Mouse (Mus musculus) lung, embryonic 16.5 days (tissue): ENCODE measurements around the gene Spata4. TPM values are rescaled to one million over a fixed set of nuclear protein-coding genes. Genes with fewer than 3 reads are reported as not detected.
A peak's percentile ranks its signal among the peaks of the same experiment; 100 is the strongest.

ENCODE experiments used
- ATAC-seq: fragments of 200-750 bp; cut with Nextera tagmentation; 2 replicates; pipeline ENCODE4 v1.8.0; 2017; ENCODE audit warnings: low read depth, mild to moderate bottlenecking, moderate library complexity
- H3K27ac ChIP-seq: fragments of 300-500 bp; sonication (generic); 2 replicates; pipeline ENCODE4 v1.5.1; 2014; ENCODE audit warnings: mild to moderate bottlenecking, control low read depth, low read length
- H3K27me3 ChIP-seq: fragments of 300-500 bp; sonication (generic); 2 replicates; pipeline ENCODE4 v1.6.1; 2014; ENCODE audit warnings: low read depth, low read length, mixed read lengths; ENCODE audit not compliant: control insufficient read depth, insufficient read depth
- H3K36me3 ChIP-seq: fragments of 300-500 bp; sonication (generic); 2 replicates; pipeline ENCODE4 v1.6.1; 2014; ENCODE audit warnings: low read length; ENCODE audit not compliant: control insufficient read depth, insufficient read depth
- H3K4me1 ChIP-seq: fragments of 300-500 bp; sonication (generic); replicated peaks from 2 replicates; pipeline ENCODE4 v1.6.1; 2014; ENCODE audit warnings: low read length, mixed read lengths; ENCODE audit not compliant: control insufficient read depth, insufficient read depth
- H3K4me2 ChIP-seq: fragments of 300-500 bp; sonication (generic); 2 replicates; pipeline ENCODE4 v1.6.1; 2014; ENCODE audit warnings: low read depth, low read length, control low read depth
- H3K4me3 ChIP-seq: fragments of 300-500 bp; sonication (generic); 2 replicates; pipeline ENCODE4 v1.5.1; 2014; ENCODE audit warnings: mild to moderate bottlenecking, low read length, control low read depth
- H3K9ac ChIP-seq: fragments of 300-500 bp; sonication (generic); 2 replicates; pipeline ENCODE4 v1.6.1; 2014; ENCODE audit warnings: low read length, control low read depth
- H3K9me3 ChIP-seq: fragments of 300-500 bp; sonication (generic); 2 replicates; pipeline ENCODE4 v1.6.1; 2016; ENCODE audit warnings: low read length; ENCODE audit not compliant: control insufficient read depth
- WGBS: fragments of 180-500 bp; shearing (Covaris S2); extraction: QIAGEN DNeasy Blood & Tissue Kit; methylation state at CpG from one replicate; pipeline ENCODE4 v1.1.7; 2014; 5-methylcytosine and 5-hydroxymethylcytosine counted together
- polyA plus RNA-seq: library from polyadenylated mRNA; unstranded; fragments of >200 nt; fragmentation: Nextera tagmentation; extraction: Ambion mirVana; gene quantifications from 2 replicates; pipeline ENCODE4 v1.2.1, GENCODE M21; 2015

Spata4 gene
- not detected in 2 replicates for polyA plus RNA-seq

DNA sequence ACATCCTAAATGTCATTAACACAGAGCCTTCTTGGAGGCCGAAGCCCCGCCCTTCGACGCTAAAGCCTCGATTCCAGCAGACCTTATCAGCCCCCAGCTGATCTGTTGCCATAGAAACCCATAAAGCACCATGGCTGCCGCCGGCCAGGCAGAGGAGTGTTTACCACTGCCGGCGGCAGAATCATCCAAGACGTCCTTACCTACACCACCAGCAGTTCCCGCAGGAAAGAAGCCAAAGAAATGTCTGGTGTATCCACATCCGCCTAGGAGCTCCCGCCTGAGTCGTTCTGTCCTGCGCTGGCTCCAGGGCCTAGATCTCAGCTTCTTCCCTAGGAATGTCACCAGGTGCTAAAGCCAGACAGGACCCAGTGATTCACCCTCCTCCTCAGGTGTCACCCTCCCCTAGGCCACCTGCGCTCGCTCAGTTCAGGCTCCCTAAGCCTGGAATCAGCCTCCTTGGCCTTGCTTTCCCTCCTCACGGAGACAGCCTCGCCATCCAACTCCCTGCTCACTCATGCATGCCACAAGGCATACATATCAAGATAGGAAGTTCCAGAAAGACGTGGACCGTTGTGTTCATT lies at the start of gene Spata4:
TSS of gene Spata4 (plus strand) at position 111 of the 581 bp plus-strand sequence.
- H3K27ac ChIP-seq: no peak within 1 kb of the TSS
- H3K36me3 ChIP-seq: no peaks in the 10 kb centered on the region
- no peaks in the 10 kb centered on the region for H3K27me3 ChIP-seq
- H3K9ac ChIP-seq: peak within 1 kb of the TSS; percentile 43; the same call in 1 of the 2 replicates
- H3K9me3 ChIP-seq: no peaks in the 10 kb centered on the region
- H3K4me2 ChIP-seq: peak within 1 kb of the TSS; percentile 67
- WGBS: 8% methylated on average over 21 of the region's 21 CpGs
- H3K4me1 ChIP-seq: peaks cover 4% of the 10 kb centered on the region; the same call in 1 of the 2 replicates
- ATAC-seq: peak; percentile 83
- peak within 1 kb of the TSS; percentile 37 for H3K4me3 ChIP-seq

- H3K9ac ChIP-seq: no peak overlapping the region
- 74% methylated on average over 2 of the region's 2 CpGs for WGBS
- no peaks in the 10 kb centered on the region for H3K27me3 ChIP-seq
- no peak overlapping the region for H3K4me3 ChIP-seq
- no peak overlapping the region for H3K27ac ChIP-seq
- ATAC-seq: no peak
- no peaks in the 10 kb centered on the region for H3K9me3 ChIP-seq
- no peaks in the 10 kb centered on the region for H3K4me1 ChIP-seq
- no peak overlapping the region for H3K4me2 ChIP-seq
- H3K36me3 ChIP-seq: no peaks in the 10 kb centered on the region
These were observed 45.7 kb upstream of the Spata4 start for GRCm38 (mm10) chr8:54554921-54555320.

GRCm38 (mm10) chr8:54562137-54562536 lies 38.4 kb upstream of the Spata4 start:
- Histone ChIP-seq H3K4me2 (no peak overlapping the region), H3K9me3 (no peaks in the 10 kb centered on the region), H3K4me1 (no peaks in the 10 kb centered on the region), H3K4me3 (no peak overlapping the region), H3K27me3 (no peaks in the 10 kb centered on the region), H3K36me3 (no peaks in the 10 kb centered on the region), H3K27ac (no peak overlapping the region), H3K9ac (no peak overlapping the region)
- no peak for ATAC-seq
- 36% methylated on average over 4 of the region's 4 CpGs for WGBS

DNA sequence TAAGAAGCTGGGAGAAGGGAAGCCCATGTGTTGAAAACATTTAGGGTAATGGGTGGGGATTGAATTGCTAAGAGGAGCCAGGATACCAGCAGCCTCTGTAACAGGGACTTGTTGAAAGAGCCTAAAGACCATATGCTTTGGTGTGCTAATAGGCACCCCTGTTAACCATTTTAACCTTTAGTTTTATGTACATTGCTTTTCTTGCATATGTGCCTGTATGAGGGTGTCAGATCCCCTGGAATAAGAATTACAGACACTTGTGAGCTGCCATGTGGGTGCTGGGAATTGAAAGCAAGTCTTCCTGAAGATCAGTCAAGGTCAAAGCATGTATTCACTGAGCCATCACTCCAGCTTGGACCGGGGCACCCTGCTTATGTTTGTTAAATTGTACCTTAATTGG lies 35.4 kb upstream of the Spata4 start:
- Histone ChIP-seq H3K27me3 (no peaks in the 10 kb centered on the region), H3K27ac (no peak overlapping the region), H3K9ac (no peak overlapping the region), H3K9me3 (no peaks in the 10 kb centered on the region), H3K4me1 (no peaks in the 10 kb centered on the region), H3K36me3 (no peaks in the 10 kb centered on the region), H3K4me3 (no peak overlapping the region), H3K4me2 (no peak overlapping the region)
- 67% methylated on average over 1 of the region's 1 CpGs for WGBS
- no peak for ATAC-seq

- no peak for ATAC-seq
- Histone ChIP-seq H3K27me3 (no peaks in the 10 kb centered on the region), H3K27ac (no peak overlapping the region), H3K36me3 (no peaks in the 10 kb centered on the region), H3K4me2 (no peak overlapping the region), H3K9me3 (no peaks in the 10 kb centered on the region), H3K4me3 (no peak overlapping the region), H3K4me1 (no peaks in the 10 kb centered on the region), H3K9ac (no peak overlapping the region)
- 79% methylated on average over 7 of the region's 7 CpGs for WGBS
These were observed 34.8 kb upstream of the Spata4 start for GRCm38 (mm10) chr8:54565603-54566260.

DNA sequence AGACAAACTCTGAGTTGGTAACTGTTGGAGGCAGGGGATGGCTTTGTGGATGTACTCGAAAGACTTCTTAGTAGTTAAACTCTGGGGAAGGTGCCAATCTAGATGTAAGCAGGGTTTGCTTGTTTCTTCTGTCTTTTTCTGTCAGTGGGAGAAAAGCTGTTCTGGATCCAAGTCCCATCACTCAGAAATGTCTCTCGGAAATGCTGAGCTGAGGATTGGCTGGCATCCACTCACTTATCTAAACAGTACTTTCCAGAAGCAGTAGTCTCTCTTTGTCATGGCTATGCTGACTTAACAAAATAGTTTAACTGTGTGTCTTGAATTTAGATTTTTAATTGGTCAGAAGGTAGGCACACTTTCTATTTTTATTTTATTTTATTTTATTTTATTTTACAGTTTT lies 33.4 kb upstream of the Spata4 start:
- no peaks in the 10 kb centered on the region for H3K9me3 ChIP-seq
- no peaks in the 10 kb centered on the region for H3K36me3 ChIP-seq
- H3K27me3 ChIP-seq: no peaks in the 10 kb centered on the region
- peaks cover 5% of the 10 kb centered on the region; the same call in 1 of the 2 replicates for H3K4me1 ChIP-seq
- H3K27ac ChIP-seq: no peak overlapping the region
- no peak overlapping the region for H3K4me2 ChIP-seq
- 35% methylated on average over 2 of the region's 2 CpGs for WGBS
- H3K4me3 ChIP-seq: no peak overlapping the region
- peak; percentile 71 for ATAC-seq
- no peak overlapping the region for H3K9ac ChIP-seq

DNA sequence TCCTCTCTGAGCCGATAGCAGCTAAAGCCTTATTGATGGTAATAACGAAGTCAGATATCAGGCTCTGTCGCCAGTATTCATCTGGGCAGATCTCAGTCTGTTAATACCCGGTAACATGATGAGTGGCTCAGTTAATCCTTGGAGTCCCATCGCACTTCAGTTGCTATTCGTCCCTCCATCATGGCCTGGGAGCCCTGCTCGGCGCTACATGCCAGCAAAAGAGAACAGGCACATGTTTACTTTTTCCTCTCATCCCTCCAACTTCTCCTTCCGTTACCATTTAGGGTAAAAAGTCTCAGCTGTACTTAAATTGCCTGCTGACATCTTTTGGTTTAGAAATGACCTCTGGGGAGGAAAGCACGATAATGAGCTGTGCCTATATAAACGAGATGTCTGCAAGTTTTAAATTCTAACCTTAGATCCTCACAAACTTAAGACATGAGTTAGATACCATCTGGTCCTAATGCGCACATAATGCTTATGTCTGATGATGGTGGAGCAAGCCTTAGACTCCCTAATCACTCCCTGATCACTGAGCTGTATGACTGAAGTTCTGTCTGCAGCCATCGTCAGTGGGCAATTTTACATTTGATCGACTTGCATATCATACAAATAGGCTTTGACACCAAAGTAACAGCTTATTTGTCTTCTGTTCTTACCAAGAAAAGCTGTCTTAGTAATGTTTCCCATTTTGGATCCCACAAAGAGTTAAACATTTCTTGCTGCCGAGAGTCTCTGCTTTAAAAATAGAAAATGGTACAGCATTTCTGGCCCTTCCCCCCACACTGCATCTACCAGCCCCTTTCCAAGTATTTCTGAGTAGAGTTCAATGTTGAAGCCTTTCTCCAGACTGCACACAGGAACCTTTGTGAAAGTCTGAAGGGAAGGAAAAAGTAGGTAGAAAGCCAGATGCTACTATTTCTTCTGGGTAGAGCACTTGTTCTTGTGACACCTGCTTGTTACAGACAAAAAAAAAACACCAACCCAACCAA lies 29.7 kb upstream of the Spata4 start:
- H3K4me2 ChIP-seq: 0 out of 2 replicates have a peak overlapping the region, but pooled peaks have one; percentile 12
- 39% methylated on average over 15 of the region's 15 CpGs for WGBS
- H3K9ac ChIP-seq: no peak overlapping the region
- H3K4me1 ChIP-seq: peaks cover 5% of the 10 kb centered on the region; the same call in 1 of the 2 replicates
- no peaks in the 10 kb centered on the region for H3K9me3 ChIP-seq
- H3K27ac ChIP-seq: peak overlapping the region; percentile 25; the same call in 1 of the 2 replicates
- ATAC-seq: peak; percentile 71
- H3K4me3 ChIP-seq: no peak overlapping the region
- H3K27me3 ChIP-seq: no peaks in the 10 kb centered on the region
- H3K36me3 ChIP-seq: no peaks in the 10 kb centered on the region

GRCm38 (mm10) chr8:54581436-54581835 lies 19.1 kb upstream of the Spata4 start:
- Histone ChIP-seq H3K4me1 (no peaks in the 10 kb centered on the region), H3K36me3 (no peaks in the 10 kb centered on the region), H3K4me2 (no peak overlapping the region), H3K9ac (no peak overlapping the region), H3K4me3 (no peak overlapping the region), H3K9me3 (no peaks in the 10 kb centered on the region), H3K27ac (no peak overlapping the region), H3K27me3 (no peaks in the 10 kb centered on the region)
- ATAC-seq: no peak
- WGBS: 80% methylated on average over 3 of the region's 3 CpGs

DNA sequence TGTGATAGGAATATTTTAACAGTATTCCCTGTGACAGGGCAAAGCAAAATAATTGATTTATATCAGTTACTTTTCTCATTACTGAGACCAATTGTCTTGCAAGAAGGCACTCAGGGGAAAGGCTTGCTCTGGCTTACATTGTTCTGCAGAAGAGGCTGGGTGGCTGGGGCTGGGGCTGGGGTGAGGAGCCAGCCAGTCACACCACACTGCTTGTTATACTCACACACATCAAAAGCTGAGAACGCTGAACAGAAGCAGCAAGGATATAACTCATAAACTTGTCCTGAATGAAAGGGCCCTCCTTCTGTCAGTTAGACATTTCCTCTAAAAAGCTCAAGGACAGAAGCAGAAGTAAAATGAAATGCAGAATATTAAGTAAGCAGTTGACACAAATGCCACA lies 17.7 kb upstream of the Spata4 start:
- H3K4me2 ChIP-seq: no peak overlapping the region
- H3K4me1 ChIP-seq: no peaks in the 10 kb centered on the region
- no peaks in the 10 kb centered on the region for H3K9me3 ChIP-seq
- H3K36me3 ChIP-seq: no peaks in the 10 kb centered on the region
- 37% methylated on average over 1 of the region's 1 CpGs for WGBS
- H3K4me3 ChIP-seq: no peak overlapping the region
- H3K9ac ChIP-seq: no peak overlapping the region
- ATAC-seq: no peak
- H3K27me3 ChIP-seq: no peaks in the 10 kb centered on the region
- no peak overlapping the region for H3K27ac ChIP-seq
